Mouse (Mus musculus): ENCODE measurements around the gene Hamp2.

Gene Hamp2

DNA sequence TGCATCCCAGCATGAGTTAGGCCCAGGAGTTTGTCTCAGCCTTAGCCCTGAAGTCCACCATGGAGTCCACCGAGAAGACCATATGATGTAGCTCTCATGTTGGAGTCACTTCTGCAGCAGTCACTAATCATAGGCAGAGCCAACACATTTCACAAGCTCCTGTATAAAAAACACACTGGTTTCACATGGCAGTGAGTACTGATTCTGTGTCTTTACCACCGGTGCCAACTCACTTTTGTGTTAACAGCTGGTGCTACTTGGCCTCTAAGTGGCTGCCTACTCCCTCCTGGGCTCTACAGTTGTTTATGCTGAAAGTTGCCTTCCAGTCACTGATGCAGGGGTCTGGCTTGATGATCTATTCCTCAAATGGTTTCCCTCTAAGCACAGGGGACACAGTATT lies at the start of gene Hamp2:
Gene Hamp2, minus strand, starts transcription at position 101 of the 400 bp plus-strand sequence.
- 72% methylated on average over 2 of the region's 2 CpGs for WGBS

DNA sequence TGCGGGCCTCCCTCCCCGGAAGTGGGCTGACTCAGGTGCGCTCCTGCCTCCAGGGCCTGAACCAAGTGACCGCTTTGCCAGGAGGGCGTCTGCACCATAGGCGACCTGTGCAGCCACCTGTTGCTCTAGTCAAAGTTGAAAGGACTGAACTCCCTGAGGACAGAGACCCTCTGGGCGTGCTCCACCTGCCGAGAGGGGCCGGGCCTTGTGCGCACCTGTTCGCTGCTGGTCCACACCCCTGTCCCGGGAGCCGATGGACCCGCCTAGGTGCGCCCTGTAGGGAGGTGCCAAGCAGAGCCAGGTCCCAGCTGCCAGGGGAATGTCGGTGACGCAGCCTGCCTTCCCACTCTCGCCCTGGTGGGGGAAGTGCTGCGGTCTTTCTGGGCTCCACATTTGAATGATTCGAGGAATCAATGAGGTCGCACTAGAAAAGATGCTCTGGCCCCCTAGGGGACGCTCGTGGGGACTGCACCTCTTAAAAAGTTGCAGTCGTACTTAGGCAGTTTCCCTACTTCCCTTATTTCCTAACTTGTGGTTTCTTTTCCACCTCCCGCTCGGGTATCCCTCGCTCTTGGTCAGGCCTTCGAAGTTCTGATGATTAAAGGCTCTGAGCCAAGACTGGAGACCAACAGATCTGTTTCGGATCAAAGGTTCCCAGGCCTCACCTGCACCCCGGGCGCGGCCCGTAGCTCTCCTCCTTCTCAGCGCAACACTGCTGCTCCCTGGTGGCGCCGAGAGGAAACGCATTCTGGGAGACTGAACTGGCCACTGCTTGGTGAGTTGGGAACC lies 49.2 kb upstream of the Hamp2 start, which contains the start of gene Fam187b:
Gene Fam187b, plus strand, starts transcription at position 290 of the 789 bp plus-strand sequence.
- 1% methylated on average over 37 of the region's 37 CpGs for WGBS

DNA sequence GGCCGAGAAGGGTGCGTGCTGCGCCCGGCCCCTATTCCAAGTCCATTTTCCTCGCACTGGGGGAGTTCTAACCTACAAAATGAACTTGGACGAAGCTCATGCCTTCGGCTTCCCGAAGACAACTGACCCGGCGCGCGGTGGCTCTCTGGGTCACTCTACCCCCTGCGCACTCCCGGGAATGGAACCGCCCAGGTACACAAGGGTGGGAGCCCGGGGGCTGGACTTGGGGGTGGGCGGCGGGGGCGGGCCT lies 48.7 kb upstream of the Hamp2 start, which contains the start of gene Lsr:
Gene Lsr, minus strand, starts transcription at position 214 of the 250 bp plus-strand sequence.
- 3% methylated on average over 19 of the region's 19 CpGs for WGBS

DNA sequence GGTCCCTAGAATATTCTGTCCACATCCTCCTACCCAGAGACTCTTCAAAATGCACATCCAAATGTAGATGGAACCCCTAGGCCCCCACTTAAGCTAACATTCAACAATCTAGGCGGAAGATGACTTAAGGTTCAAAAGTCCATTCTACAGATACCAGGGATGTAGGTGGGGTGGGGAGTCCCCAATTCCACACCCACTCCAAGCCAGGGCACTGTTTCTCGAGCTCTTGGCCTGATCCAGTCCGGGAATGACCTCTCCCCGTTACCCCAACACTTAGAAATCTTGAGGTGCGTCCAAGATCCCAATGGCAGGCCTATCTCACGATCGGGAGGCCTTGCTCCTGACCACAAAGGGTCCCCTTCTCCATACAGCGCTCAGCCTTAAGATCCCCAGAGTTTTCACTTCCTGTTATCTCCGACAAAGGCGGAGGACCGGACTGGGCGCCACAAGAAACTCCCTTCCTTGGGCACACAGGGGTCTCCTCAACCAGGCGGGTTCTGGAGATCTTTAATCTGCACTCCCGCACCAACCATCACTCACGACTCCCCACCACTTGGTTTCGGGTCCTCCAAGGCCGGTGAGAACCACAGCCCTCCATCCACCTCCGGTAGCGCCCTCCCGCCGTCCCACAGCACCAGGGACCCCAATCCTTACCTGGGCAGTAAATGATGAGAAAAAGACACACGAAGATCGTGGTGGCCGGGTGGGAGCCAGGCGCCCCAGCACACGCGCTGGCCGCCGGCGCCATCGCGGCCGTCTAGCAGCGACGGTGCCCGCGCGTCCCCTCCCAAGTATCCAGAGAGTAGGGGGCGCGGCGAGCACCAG lies 48.2 kb upstream of the Hamp2 start:
- 27% methylated on average over 41 of the region's 41 CpGs for WGBS

DNA sequence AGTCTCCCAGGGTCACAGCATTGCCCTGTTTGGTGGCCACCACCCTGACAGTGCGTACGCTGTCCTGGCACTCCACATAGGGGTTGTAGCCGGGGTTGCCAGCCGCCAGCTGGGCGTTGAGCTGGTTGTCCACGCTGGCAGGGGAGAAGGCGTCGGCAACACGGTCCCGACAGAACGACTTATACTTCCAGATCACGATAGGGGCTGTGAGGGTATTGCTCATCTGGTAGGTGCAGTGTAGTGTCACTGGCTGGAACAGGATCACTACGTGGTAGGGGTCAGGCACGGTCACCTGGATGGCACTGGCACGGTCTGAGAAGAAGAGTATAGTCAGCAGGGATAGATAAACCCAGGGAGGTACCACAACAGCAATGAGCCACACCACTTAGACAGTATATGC lies 47.4 kb upstream of the Hamp2 start:
- WGBS, result 82% methylated on average over 15 of the region's 15 CpGs

DNA sequence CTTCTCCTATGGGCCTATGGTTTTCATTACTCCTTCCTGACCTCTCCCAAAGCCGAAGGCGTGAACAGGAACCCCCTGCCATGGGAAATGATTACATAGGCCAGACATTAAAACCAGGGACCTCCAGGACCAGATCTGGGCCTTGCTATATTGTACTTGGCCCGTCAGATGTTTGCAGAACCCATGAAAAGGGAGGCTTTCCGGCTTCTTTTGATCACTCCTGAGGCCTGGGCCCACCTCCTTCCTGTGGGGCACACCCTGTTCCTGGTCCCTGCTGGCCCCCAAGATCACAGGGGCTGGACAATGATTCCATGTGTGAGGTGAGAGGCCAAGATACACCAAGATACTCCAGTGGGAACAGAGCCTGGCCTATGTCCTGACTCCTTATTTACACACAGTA lies 44.7 kb upstream of the Hamp2 start:
- WGBS, result 78% methylated on average over 4 of the region's 4 CpGs

DNA sequence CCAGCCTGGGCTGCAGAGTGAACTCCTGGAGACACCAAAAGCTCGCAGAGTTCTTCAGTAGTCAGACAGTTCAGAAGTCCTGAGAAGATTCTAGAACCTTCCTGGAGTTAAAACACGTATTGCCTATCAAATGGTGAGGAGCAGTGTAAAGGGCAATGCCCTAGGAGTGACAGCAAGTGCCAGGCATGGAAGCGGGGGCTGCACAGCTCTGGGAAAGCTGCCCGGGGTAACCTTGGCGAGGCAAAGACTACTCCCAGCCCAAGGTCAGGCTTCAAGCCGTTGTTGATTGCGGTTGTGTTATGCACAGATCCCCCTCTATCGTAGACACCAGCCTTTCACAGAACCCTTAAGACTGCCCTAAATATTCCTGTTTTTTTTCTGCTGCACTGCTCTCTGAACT lies 44.1 kb upstream of the Hamp2 start:
- WGBS, result 80% methylated on average over 8 of the region's 8 CpGs

DNA sequence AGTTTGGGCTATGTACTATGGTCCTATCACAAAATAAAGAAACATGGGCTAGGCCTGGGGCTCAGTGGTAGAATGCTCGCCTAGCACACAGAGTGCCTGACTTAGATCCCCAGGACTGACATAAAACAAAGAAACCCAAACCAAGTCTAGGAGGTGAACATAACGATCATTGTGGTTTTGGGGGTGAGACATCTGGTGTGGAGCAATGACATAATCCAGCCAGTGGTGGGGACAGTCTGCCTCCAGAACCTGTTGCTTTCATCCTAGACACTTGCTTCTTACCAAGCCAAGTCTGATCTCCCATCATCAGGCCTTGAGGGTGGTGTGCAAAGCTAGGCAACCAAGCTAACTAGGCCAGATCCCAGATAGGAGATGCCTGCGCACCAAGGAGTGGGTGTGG lies 42.2 kb upstream of the Hamp2 start:
- WGBS, result 77% methylated on average over 3 of the region's 3 CpGs

DNA sequence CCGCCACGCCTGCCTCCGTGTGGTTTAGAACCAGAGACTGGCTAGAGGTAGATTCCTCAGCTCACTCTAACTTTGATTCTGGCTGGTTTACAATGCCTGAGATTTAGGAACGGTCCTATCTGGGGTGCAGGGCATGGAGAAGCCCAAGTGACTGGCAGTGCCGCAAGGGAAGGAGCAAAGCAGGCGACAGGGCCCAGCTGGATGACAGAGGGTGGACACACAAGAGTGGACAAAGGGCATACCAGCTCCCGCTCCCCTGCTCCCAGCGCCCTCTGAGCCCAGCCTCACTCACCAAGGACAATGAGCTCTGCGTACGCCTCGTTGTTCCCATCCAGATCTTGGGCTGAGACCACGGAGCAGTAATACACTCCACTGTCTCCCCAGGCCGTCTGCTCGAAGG lies 41.2 kb upstream of the Hamp2 start:
- 76% methylated on average over 14 of the region's 14 CpGs for WGBS

DNA sequence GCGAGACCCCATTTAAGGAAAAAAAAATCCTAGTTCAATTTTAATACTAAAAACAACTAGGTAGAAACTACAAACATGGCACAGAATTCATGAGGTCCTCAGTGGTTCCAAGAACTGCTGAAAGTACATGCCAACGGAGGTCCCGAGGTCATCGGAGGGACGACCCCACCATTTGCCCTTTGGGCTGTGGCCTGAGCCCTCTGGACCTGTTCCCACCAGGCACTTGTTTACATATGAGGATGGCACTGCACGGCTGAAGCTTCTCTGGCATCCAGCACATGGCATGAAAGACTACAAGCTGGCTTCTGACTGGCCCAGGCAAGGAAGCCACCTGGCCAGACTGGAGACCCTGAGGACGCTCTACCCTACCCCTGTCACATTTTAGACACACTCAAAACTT lies 39.9 kb upstream of the Hamp2 start:
- WGBS, result 83% methylated on average over 7 of the region's 7 CpGs

DNA sequence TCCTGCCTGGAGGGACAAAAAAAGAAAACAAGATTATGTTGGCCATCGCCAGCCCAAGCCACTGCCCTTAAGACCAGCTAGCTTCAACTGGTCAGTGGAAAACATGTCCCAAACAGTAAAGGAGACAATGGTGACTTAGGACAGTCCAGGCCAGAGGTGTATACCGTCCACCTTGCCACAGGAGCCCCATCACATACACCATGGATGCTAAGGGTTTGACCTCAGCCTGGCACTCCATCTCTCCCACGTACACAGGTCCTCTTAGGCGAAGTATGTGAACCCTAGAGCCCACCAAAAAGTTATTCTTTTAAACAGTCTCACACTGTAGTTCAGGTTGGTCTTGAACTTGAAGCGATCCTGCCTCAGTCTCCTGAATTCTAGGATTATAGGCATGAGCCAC lies 38.4 kb upstream of the Hamp2 start:
- 89% methylated on average over 5 of the region's 5 CpGs for WGBS

DNA sequence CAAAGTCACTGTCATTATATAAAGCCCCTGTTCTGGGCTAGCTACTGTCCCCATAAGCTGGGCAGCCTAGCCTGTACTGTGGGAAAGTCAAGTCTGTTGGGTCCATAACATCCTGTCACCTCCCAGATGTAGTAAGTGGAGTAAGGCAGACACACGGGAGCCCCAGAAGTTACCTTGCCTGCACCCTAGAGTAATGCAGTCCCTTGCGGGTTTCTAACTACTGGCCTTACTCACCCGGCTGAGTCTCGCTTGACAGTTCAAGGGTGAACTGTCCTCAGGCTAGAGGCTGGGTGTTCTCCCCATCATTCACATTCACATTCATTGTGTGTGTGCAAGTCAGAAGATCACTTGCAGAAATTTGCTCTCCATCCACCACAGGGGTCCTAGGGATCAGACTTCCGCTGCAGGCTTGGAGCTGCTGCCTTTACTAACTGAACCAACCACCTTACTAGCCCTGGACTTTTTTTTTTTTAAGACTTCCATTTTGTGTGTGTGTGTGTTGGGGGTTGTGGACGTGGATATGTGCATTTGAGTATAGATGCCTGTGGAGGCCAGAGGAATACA lies 35.4 kb upstream of the Hamp2 start:
- WGBS, result 85% methylated on average over 6 of the region's 6 CpGs

DNA sequence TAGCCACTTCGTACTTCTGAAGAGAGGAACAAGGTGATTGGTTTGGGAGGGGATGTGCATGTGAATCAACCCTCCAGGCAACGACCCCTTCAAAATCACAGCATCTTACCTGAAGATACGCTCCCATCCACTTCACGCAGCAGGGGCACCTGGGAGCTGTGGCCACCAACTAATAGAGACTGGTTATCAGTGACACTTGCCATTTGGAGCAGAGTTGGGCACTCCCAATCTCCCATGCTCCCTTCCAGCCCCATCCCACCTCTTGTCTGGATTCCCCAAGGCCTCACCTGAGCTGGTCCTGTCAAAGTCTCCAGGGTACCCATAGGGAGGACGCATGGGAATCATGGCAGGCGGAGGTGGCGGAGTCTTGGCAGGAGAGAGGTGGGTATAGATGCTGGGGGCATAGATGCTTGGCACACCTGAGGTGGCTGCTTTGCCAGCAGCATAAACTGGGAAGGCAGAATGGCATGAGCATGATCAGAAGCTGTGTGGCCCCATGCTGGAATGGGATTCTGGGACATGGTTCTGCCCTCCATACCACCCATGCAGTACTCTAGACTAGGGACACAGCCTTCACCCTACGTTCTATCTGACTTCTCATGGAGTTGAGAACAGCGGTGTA lies 34.5 kb upstream of the Hamp2 start:
- 97% methylated on average over 9 of the region's 9 CpGs for WGBS

DNA sequence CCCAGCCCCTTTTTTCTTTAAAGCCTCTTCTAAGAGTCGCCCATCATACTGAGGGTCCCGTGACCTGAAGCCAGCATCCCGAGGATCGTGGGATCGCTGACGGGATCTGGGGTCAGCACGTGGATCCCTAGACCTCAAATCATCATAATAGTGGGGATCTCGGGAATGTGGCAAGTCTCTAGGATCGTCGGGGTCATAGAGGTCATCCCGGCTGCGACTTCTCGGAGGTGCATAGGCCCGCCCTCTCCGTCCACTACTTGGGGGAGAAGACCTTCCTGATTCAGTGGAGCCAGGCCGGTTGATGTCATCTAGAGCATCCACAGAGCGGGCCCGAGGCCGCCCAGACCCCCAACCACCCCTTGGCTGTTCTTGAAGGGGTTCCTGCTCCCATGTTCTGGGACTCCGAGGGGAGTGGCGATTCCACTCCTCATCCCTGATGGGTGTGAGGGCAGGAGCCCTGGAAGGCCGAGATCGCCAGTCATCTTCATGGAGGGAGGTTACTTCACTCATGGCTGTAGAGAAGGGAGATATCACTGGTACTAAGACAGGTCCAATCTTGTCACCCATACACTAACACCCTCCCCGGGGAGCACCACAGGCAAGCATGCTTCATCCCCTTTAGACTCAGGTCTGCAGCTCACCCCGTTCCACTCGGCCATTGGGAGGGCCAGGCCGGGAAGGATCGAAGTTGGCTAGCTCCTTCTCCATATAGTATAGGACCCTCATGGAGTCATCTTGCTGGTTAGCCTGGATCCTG lies 33.8 kb upstream of the Hamp2 start:
- 75% methylated on average over 28 of the region's 28 CpGs for WGBS

DNA sequence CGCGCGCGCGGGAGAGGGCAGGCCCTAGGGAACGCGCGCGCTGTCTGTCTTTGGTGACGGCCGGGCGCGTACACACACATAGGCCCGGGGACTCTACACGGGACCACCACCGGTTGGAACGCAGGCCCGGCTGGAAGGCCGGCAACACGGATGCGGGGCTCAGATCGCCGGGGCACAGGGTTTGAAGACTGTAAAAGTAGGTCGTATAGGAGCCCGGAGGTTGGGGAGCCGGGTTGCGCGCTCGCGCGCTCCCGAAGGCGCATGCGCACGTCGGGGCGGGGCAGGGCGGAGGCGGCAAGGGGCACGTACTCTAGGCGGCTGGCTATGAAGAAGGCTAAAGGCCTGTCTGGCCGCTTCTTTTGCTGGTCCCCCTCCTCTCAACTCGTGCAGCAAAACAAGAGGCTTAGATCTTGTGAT lies 32.9 kb upstream of the Hamp2 start:
- WGBS, result under 1% methylated on average over 43 of the region's 43 CpGs

DNA sequence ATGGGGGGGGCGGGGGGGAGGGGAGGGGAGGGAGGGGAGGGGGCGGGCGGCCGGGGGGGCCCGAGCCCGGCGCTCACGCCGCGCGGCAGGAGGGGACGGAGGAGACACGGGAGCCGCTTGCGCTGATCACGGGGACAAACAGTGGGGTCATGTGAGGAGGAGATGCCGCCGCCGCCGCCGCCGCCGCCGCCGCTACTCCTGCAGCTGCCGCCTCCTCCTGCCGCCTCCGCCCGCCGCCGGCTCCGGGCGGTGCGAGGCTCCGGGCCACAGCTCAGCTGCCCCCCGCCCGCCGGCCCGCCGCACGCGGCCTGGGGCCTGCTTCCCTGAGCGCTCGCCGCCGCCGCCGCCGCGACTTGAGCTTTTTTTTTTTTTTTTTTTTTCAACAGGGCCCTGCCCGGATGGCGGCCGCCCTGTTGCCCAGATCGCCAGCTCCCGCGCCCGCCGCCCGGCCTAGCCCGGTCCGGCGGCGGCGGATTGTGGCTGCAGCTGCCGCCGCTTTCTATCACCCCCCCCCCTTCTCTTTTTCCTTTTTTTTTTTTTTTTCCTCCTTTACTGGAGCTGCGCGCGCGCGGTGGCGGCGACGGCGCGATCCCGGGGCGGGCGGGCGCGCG lies 32.4 kb upstream of the Hamp2 start, which contains the start of gene Usf2:
Gene Usf2, minus strand, starts transcription at position 48 of the 611 bp plus-strand sequence.
- WGBS, result 2% methylated on average over 57 of the region's 82 CpGs

DNA sequence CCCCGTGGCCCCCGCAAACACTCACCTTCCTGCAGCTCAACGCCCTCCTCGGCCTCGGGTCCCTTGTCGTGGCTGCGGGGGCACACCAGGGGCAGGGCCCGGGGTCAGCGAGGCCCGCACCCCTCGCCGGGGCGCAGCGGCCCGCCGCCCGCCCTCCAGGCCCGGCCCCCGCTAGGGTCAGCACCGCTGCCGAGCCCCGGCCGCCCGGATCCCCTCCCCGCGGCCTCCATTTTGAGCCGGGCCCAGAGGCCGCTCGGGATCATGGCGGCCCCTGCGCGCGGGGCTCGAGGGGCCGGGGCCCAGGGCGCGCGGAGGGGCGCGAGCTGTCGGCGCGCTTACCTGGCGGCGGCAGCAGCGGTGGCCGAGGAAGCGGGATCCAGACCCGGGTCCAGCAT lies 31.9 kb upstream of the Hamp2 start:
- 2% methylated on average over 18 of the region's 49 CpGs for whole genome bisulfite sequencing

DNA sequence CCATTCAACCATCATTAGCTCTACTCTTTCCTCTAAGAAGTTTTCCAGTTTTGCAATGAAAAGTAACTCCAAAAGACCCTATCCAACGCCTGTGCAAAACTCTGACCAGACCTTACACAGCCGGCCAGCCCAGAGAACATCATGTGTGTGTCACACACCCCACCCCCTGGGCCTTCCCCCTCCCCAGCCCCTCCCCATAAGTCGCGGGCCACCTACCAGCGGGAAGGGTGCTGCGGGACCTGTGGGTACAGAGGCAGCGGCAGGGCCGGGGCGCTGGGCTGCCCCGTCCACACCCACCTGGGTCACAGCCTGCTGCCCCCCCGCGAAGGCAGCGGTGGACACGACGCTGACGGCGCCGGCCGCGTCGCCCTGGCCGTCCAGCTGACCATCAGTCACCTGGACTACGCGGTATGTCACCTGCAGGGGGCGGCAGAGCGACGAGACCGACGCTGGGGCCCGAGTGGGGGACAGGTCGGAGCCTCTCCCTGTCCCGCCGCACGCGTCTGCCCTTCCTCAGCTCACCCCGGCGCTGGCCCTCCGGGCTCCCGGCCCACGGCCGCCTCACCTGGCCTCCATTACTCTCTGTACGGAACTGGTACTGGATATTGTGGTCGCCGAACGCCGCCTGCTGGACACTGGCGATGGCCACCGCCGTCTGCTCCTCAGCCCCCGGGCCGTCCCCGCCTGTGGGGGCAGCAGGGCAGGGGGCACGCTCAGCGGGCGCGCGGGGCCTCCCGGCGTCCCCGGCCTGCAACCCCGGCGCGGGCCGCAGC lies 31.3 kb upstream of the Hamp2 start:
- 2% methylated on average over 64 of the region's 64 CpGs for WGBS

DNA sequence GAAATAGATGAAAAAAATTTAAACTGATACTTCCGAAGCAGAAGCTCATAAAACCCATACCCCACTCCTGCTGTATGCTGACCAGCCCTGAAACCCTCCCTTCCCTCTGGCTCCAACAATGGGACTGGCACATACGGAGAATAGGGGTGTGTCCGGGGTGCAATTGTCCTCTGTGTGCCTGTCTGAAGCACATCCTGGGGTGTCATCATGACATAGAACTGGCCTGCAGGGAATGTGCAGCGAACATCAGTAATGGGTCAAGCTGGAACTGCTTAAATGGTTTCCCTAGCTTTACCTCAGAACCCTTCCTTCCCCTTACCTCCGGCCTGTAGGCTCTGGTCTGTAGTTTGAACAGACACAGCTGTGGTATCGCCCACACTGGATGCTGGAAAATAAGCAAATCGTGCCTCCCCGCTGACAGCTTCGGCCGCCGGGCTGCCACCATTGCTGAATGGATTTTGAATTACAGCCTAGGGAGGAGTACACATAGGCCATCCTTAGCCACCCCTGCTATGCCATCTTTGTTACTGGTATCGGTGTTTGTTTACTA lies 30.6 kb upstream of the Hamp2 start:
- WGBS, result 61% methylated on average over 12 of the region's 12 CpGs

DNA sequence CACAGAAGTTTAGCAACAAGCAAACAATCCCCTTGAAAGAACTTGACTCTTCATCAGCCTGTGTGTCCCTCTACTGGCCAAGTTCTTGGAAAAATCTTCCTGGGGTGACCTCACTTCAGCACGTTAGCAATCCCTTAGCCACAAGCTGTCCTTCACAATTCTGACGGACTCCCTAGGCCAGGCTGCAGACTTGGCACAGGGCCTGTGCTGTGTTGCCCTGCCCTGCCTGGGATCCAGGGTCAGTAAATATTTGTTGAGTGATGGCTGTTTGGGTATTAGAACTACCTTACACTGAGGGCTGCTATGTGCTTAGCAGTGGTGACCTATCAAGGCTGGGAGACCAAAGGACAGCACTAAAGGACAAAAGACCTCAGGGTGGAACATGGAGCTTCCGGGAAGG lies 29.6 kb upstream of the Hamp2 start:
- 57% methylated on average over 3 of the region's 3 CpGs for WGBS
